Mouse (Mus musculus) gastrocnemius, postnatal 14 days (tissue): Measurements from ENCODE around the gene Ets2. TPM values are rescaled to one million over a fixed set of nuclear protein-coding genes. Genes with fewer than 3 reads are reported as not detected.

Experiments
- DNase-seq: peaks from one replicate; pipeline ENCODE4 v3.0.0; 2021; ENCODE audit warnings: mixed read lengths
- intact Hi-C: fragments of 180-260 bp; cut with DNase I; formaldehyde crosslinking; loops from one replicate; pipeline ENCODE4 v1.15.1; 2025; ENCODE audit warnings: low total_unique reads
- long read RNA-seq, 2 experiments: library from polyadenylated mRNA; stranded (forward); transcript quantifications; one replicate each; pipeline ENCODE4 v2.0.0; 2021
- total RNA-seq, 2 experiments: library from RNA; stranded (reverse); gene quantifications; 2 replicates each; pipeline ENCODE4 v1.2.3; 2021

Gene Ets2
- 10 to 100 TPM; 46.1 to 52.9 TPM for total RNA-seq
- long read RNA-seq, experiment 1, transcript Ets2-205 (1 exons, 3,312 nt): major isoform, 6 of 10 reads
- long read RNA-seq, experiment 1, partial matches to known transcripts: 0 of 10 reads
- long read RNA-seq, experiment 1, other reads (novel, unspliced or antisense): 0 of 10 reads
- long read RNA-seq, experiment 2, transcript Ets2-201 (10 exons, 3,890 nt): major isoform, 13 of 18 reads
- long read RNA-seq, experiment 2, partial matches to known transcripts: 2 of 18 reads
- long read RNA-seq, experiment 2, other reads (novel, unspliced or antisense): 1 of 18 reads

- DNase-seq: peak; percentile 93
- intact Hi-C loops: no loop called here
Observed at GRCm38 (mm10) chr16:95701802-95702561, at the start of gene Ets2. Ets2 (plus strand) TSS chr16:95702075.

GRCm38 (mm10) chr16:95654204-95654611, 47.7 kb upstream of the Ets2 start:
- intact Hi-C loops: loop anchor here (10.0 kb wide), 1 partner anchor 81 kb away; no protein-coding TSS in a partner anchor
- no peak for DNase-seq

GRCm38 (mm10) chr16:95656535-95656934, 45.3 kb upstream of the Ets2 start:
- DNase-seq: no peak
- intact Hi-C loops: loop anchor here (5.0 to 10.0 kb wide), 2 partner anchors 78 to 291 kb away; no protein-coding TSS in a partner anchor

GRCm38 (mm10) chr16:95657187-95657586, 44.7 kb upstream of the Ets2 start:
- no peak for DNase-seq
- intact Hi-C loops: loop anchor here (5.0 to 10.0 kb wide), 2 partner anchors 78 to 290 kb away; no protein-coding TSS in a partner anchor

GRCm38 (mm10) chr16:95657756-95658155, 44.1 kb upstream of the Ets2 start:
- intact Hi-C loops: loop anchor here (5.0 to 10.0 kb wide), 2 partner anchors 77 to 290 kb away; no protein-coding TSS in a partner anchor
- DNase-seq: no peak

- intact Hi-C loops: loop anchor here (5.0 to 10.0 kb wide), 2 partner anchors 76 to 288 kb away; no protein-coding TSS in a partner anchor
- DNase-seq: peak; percentile 40
Observed at GRCm38 (mm10) chr16:95658836-95659430, 42.9 kb upstream of the Ets2 start.

- DNase-seq: no peak
- intact Hi-C loops: loop anchor here (5.0 to 10.0 kb wide), 2 partner anchors 75 to 288 kb away; no protein-coding TSS in a partner anchor
Observed at GRCm38 (mm10) chr16:95659461-95659860, 42.4 kb upstream of the Ets2 start.

- intact Hi-C loops: no loop called here
Observed at GRCm38 (mm10) chr16:95660909-95661308, 41.0 kb upstream of the Ets2 start.

GRCm38 (mm10) chr16:95665472-95666131, 36.3 kb upstream of the Ets2 start:
- no peak for DNase-seq
- intact Hi-C loops: no loop called here

More at GRCm38 (mm10) chr16:95660909-95661308, 41.0 kb upstream of the Ets2 start:
- no peak for DNase-seq

GRCm38 (mm10) chr16:95666288-95666687, 35.6 kb upstream of the Ets2 start:
- intact Hi-C loops: no loop called here
- no peak for DNase-seq

GRCm38 (mm10) chr16:95667395-95668150, 34.3 kb upstream of the Ets2 start:
- intact Hi-C loops: no loop called here
- no peak for DNase-seq

GRCm38 (mm10) chr16:95668151-95668993, 33.5 kb upstream of the Ets2 start:
- intact Hi-C loops: no loop called here
- DNase-seq: no peak

GRCm38 (mm10) chr16:95674452-95674921, 27.4 kb upstream of the Ets2 start:
- DNase-seq: peak; percentile 36
- intact Hi-C loops: no loop called here

GRCm38 (mm10) chr16:95675212-95675611, 26.7 kb upstream of the Ets2 start:
- no peak for DNase-seq
- intact Hi-C loops: no loop called here

- intact Hi-C loops: no loop called here
- no peak for DNase-seq
Observed at GRCm38 (mm10) chr16:95676668-95677067, 25.2 kb upstream of the Ets2 start.

GRCm38 (mm10) chr16:95682431-95682892, 19.4 kb upstream of the Ets2 start:
- no peak for DNase-seq
- intact Hi-C loops: no loop called here

GRCm38 (mm10) chr16:95685807-95686206, 16.1 kb upstream of the Ets2 start:
- intact Hi-C loops: no loop called here
- DNase-seq: no peak

GRCm38 (mm10) chr16:95686246-95686645, 15.6 kb upstream of the Ets2 start:
- no peak for DNase-seq
- intact Hi-C loops: no loop called here
